Mouse (Mus musculus) neural tube, embryonic 11.5 days (tissue): ENCODE results near the gene Ttll11. TPM values are rescaled to one million over a fixed set of nuclear protein-coding genes. Genes with fewer than 3 reads are reported as not detected.

Experiments used
- ATAC-seq: fragments of 200-750 bp; cut with Nextera tagmentation; 2 replicates; pipeline ENCODE4 v1.8.0; 2017; ENCODE audit warnings: moderate number of reproducible peaks, mild to moderate bottlenecking, moderate TSS enrichment, moderate library complexity; ENCODE audit not compliant: insufficient read depth, low FRiP score, low TSS enrichment
- DNase-seq: peaks from one replicate; pipeline ENCODE4 v3.0.0-alpha.2; 2015; ENCODE audit warnings: low spot score
- H3K27ac ChIP-seq: fragments of 300-500 bp; sonication (generic); 2 replicates; pipeline ENCODE4 v1.5.1; 2014; ENCODE audit warnings: low read depth, mild to moderate bottlenecking, low read length
- H3K27me3 ChIP-seq: fragments of 300-500 bp; sonication (generic); 2 replicates; pipeline ENCODE4 v1.6.1; 2014; ENCODE audit warnings: mild to moderate bottlenecking, low read length, mixed read lengths; ENCODE audit not compliant: control insufficient read depth, insufficient read depth
- H3K36me3 ChIP-seq: fragments of 300-500 bp; sonication (generic); 2 replicates; pipeline ENCODE4 v1.6.1; 2014; ENCODE audit warnings: mild to moderate bottlenecking, low read length, moderate library complexity, mixed read lengths; ENCODE audit not compliant: control insufficient read depth, insufficient read depth
- H3K4me1 ChIP-seq: fragments of 300-500 bp; sonication (generic); 2 replicates; pipeline ENCODE4 v1.6.1; 2014; ENCODE audit warnings: low read length, mixed read lengths; ENCODE audit not compliant: control insufficient read depth, insufficient read depth
- H3K4me2 ChIP-seq: fragments of 300-500 bp; sonication (generic); 2 replicates; pipeline ENCODE4 v1.6.1; 2014; ENCODE audit warnings: low read depth, mild to moderate bottlenecking, moderate library complexity
- H3K4me3 ChIP-seq: fragments of 300-500 bp; sonication (generic); 2 replicates; pipeline ENCODE4 v1.5.1; 2014; ENCODE audit warnings: low read depth, low read length
- H3K9ac ChIP-seq: fragments of 300-500 bp; sonication (generic); 2 replicates; pipeline ENCODE4 v1.6.1; 2014; ENCODE audit warnings: mild to moderate bottlenecking, low read length
- H3K9me3 ChIP-seq: fragments of 300-500 bp; sonication (generic); 2 replicates; pipeline ENCODE4 v1.6.1; 2016; ENCODE audit warnings: low read length; ENCODE audit not compliant: control insufficient read depth
- WGBS: fragments of 180-500 bp; shearing (Covaris S2); extraction: QIAGEN DNeasy Blood & Tissue Kit; methylation state at CpG from one replicate; pipeline ENCODE4 v1.1.7; 2014; 5-methylcytosine and 5-hydroxymethylcytosine counted together
- polyA plus RNA-seq: library from polyadenylated mRNA; unstranded; fragments of >200 nt; fragmentation: Nextera tagmentation; extraction: Ambion mirVana; gene quantifications from 2 replicates; pipeline ENCODE4 v1.2.1, GENCODE M21; 2014

Gene Ttll11
- polyA plus RNA-seq, 1 experiment from 2014 or later: 2.1 TPM

DNA sequence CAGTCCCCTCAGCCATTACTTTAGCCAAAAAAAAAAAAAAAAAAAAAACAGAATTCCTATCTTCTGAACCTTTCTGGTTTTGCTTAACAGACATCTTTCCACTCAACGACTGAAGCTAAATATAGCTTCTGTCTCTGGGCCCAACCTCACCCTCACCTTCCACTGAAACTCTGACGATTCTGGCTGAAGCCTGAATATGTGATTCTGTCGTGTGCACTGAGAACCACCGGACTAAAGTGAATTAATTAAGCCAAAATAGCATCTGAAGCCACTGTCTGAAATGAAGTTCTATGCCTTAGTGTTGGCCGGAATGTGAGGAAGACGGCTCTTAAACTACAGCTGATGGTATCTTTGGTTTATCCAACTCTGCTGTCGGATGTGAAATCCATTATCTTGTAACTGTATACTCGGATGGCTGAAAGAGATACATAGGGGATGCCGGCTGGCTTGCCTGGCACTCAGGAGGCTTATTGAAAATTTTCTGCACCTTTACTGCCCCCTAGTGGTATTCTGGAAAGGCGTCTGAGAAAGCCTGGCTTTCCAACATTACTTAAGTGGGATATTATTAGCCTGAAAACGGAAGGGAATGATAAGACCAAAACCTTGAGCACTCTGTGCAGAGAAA is 73.4 kb downstream of the Ttll11 start:
- DNase-seq (peak; percentile 71), ATAC-seq (peak; percentile 35; the same call in 1 of the 2 replicates)
- WGBS: 28% methylated on average over 11 of the region's 11 CpGs
- Histone ChIP-seq H3K4me1 (no peaks in the 10 kb centered on the region), H3K27me3 (no peaks in the 10 kb centered on the region), H3K27ac (no peak overlapping the region), H3K36me3 (no peaks in the 10 kb centered on the region), H3K9me3 (no peaks in the 10 kb centered on the region), H3K4me3 (no peak overlapping the region), H3K4me2 (no peak overlapping the region), H3K9ac (no peak overlapping the region)

DNA sequence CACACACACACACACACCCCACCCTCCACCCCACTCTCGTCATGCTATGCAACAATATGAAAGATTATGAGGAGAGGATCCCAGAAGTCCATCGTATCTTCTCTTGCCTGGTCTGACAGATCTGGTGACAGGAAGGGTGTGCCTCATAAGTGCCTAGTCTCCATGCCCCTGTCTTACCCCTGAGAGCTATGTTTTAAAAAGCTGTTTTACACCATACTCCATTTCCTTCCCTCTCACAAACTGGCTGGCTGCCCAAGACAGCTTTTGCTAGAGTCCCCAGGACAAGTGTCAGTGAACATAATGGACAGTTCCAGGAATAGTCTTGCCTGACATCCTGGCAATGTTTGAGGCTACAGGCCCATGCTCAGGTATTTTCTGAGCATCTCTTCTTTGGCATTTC is 78.9 kb downstream of the Ttll11 start:
- WGBS: 80% methylated on average over 2 of the region's 2 CpGs
- Histone ChIP-seq H3K27me3 (no peaks in the 10 kb centered on the region), H3K4me3 (no peak overlapping the region), H3K4me1 (no peaks in the 10 kb centered on the region), H3K36me3 (no peaks in the 10 kb centered on the region), H3K4me2 (no peak overlapping the region), H3K27ac (no peak overlapping the region), H3K9ac (no peak overlapping the region), H3K9me3 (no peaks in the 10 kb centered on the region)
- ATAC-seq (no peak), DNase-seq (no peak)

DNA sequence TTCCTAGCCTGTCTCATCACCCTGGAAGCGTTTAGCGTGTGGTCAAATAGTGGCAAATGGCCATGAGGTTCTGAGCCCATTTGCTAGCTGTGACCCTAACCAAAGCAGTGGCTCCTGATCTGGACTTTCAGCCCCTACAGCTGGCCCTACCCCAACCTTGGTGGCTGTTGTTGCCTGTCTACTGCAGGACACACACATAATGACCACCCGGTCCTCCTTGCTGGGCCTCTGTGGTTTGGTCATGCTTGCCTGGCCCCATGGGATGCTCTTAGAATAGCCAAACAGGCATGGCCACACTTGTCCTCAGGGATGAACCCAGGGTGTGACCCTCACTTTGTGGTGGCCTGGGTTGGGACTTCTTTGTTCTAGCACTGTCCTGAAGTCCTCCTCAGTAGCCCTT is 80.0 kb downstream of the Ttll11 start:
- Histone ChIP-seq H3K4me3 (no peak overlapping the region), H3K4me2 (no peak overlapping the region), H3K36me3 (no peaks in the 10 kb centered on the region), H3K4me1 (no peaks in the 10 kb centered on the region), H3K27me3 (no peaks in the 10 kb centered on the region), H3K9me3 (no peaks in the 10 kb centered on the region), H3K27ac (no peak overlapping the region), H3K9ac (no peak overlapping the region)
- ATAC-seq (no peak), DNase-seq (no peak)
- WGBS: 82% methylated on average over 3 of the region's 3 CpGs

DNA sequence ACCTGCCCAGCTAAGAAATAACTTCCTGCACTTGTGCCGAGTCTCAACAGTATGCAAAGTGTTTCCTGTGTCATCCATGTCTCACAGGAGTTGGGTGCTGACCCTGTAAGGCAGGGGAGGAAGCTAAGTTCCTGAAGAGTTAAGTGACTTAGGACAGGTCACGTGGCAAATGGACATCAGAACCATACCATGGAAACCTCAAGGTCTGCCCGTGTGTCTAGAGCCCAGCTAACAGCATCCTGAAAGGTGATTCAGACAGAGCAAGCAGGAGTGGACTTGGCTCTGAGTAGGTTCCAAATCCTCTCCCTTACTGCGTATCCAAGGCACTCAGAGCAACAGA is 80.6 kb downstream of the Ttll11 start:
- Histone ChIP-seq H3K9ac (no peak overlapping the region), H3K27me3 (no peaks in the 10 kb centered on the region), H3K4me2 (no peak overlapping the region), H3K4me1 (no peaks in the 10 kb centered on the region), H3K4me3 (no peak overlapping the region), H3K36me3 (no peaks in the 10 kb centered on the region), H3K9me3 (no peaks in the 10 kb centered on the region), H3K27ac (no peak overlapping the region)
- DNase-seq (no peak), ATAC-seq (no peak)
- WGBS: 81% methylated on average over 4 of the region's 4 CpGs

DNA sequence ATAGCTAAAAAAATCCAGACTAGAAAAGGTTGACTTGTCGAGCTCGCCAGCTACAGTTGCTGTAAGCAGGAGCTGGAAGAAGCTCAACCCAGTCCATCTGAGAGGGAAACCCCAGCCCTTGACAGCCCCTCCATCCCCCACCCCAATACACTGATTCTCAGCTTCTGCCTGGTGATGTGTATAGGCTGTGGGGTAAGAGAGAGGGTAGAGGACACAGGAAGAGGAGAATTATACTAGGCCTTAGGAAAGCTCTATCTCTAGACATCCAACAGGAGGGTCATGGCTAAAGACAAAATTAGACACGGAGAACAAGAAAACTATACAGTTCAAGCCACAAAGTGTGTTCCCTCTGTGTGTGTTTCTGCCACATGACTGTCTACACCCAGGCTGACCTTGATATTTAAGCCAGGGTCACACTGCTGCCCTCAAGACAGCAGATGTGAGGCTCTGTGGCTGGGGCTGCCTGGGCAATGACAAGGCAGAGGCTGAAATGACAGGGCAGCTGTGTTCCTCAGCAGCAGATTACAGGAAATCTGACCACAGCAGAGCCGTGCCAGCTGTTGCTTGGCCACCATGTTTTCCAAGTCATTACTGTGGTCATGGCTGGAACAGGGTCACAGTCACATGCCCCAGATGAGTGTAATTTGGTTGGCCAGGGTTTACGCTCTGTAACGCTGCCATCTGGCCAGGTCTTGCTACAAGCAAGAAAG is 81.1 kb downstream of the Ttll11 start:
- Histone ChIP-seq H3K27me3 (no peaks in the 10 kb centered on the region), H3K27ac (no peak overlapping the region), H3K4me3 (no peak overlapping the region), H3K4me1 (no peaks in the 10 kb centered on the region), H3K4me2 (no peak overlapping the region), H3K9me3 (no peaks in the 10 kb centered on the region), H3K9ac (no peak overlapping the region), H3K36me3 (no peaks in the 10 kb centered on the region)
- 83% methylated on average over 6 of the region's 6 CpGs for WGBS
- DNase-seq (no peak), ATAC-seq (no peak)

DNA sequence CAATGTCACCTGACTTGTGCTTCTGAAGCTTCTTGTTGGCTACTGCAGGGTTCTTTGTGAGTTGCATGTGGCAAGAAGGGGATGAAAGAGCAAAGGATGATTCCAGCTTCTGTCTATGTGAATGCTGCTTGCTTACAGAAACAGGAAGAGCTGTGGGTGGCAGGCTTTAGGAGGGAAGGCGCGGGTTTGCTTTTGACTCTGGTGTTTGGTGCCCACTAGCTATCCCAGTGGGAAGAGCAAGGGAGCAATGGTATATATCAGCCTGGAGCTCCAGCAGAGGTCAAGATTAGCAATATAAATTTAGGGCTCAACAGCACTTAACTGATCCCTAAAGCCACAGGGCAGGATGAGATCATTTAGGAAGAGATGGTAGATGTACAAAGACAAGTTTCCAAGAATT is 82.6 kb downstream of the Ttll11 start:
- H3K4me1 ChIP-seq: no peaks in the 10 kb centered on the region
- H3K27me3 ChIP-seq: no peaks in the 10 kb centered on the region
- H3K9me3 ChIP-seq: no peaks in the 10 kb centered on the region
- no peak overlapping the region for H3K4me2 ChIP-seq
- 79% methylated on average over 2 of the region's 2 CpGs for WGBS
- no peak overlapping the region for H3K4me3 ChIP-seq
- ATAC-seq: no peak
- H3K36me3 ChIP-seq: no peaks in the 10 kb centered on the region
- H3K27ac ChIP-seq: no peak overlapping the region
- DNase-seq: no peak
- no peak overlapping the region for H3K9ac ChIP-seq

DNA sequence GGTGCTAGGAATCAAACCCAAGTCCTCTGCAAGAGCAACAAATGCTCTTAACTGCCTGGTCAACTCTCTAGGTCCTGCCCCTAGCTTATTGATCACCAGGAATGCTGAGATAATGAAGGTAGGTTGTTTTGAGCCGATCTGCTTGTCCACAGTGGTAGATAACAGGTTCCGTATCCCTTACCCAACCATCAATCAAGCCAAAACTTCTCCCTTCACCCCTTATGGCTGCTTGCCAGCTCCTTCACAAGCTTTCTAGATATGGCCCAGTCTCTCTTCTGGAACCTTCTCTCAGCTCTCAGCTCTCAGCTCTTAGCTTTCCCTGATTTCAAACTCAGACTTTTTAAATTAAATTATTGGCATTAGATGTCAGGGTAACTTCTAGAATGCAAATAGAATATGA is 85.2 kb downstream of the Ttll11 start:
- no peak for DNase-seq
- no peak for ATAC-seq

DNA sequence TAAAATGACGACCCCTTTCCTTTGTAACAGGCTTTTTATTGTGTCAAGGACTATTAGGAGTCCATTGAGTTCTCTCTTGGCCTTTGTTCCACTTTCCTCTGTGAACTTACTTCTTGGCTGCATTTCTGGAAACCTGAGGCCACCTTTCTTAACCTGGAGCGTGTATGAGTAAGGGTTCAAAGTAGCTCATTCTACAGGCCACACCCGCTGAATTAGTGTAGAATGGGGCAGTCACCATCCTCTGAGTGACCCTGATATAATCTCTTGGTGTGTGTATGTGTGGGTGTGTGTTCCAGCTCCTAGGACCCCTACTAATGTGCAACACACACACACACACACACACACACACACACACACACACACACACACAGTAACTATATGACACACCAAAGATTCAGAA is 89.1 kb downstream of the Ttll11 start:
- no peak for ATAC-seq
- Histone ChIP-seq H3K4me1 (no peaks in the 10 kb centered on the region), H3K4me3 (no peak overlapping the region), H3K9me3 (no peaks in the 10 kb centered on the region), H3K27me3 (no peaks in the 10 kb centered on the region), H3K9ac (no peak overlapping the region), H3K36me3 (no peaks in the 10 kb centered on the region), H3K4me2 (no peak overlapping the region), H3K27ac (no peak overlapping the region)
- DNase-seq: no peak
- 55% methylated on average over 3 of the region's 3 CpGs for WGBS

More for the DNA sequence above, 85.2 kb downstream of the Ttll11 start:
- Histone ChIP-seq H3K4me3 (no peak overlapping the region), H3K36me3 (no peaks in the 10 kb centered on the region), H3K9me3 (no peaks in the 10 kb centered on the region), H3K27me3 (no peaks in the 10 kb centered on the region), H3K9ac (no peak overlapping the region), H3K4me2 (no peak overlapping the region), H3K4me1 (no peaks in the 10 kb centered on the region), H3K27ac (no peak overlapping the region)
- WGBS: 88% methylated on average over 2 of the region's 2 CpGs

DNA sequence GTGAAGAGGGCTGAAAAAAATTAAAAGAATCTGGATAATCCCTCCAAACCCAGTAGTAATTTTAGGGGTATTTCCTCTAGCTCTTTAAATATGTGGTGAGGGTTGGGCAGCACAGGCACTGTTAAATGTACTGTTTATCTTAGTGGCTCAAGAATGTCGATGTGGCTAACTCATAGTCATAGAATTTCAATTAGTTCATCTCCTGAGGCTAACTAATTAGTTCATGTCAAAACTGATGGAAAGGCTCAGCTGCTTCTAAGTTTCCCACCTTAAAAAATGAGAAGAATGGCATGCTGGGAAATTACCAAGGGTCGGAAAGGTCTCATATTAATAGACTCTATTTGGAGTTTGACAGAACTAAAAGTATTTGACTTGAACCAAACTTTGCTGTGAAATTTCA is 89.9 kb downstream of the Ttll11 start:
- Histone ChIP-seq H3K4me1 (no peaks in the 10 kb centered on the region), H3K4me3 (no peak overlapping the region), H3K4me2 (no peak overlapping the region), H3K9me3 (no peaks in the 10 kb centered on the region), H3K9ac (no peak overlapping the region), H3K27me3 (no peaks in the 10 kb centered on the region), H3K27ac (no peak overlapping the region), H3K36me3 (no peaks in the 10 kb centered on the region)
- WGBS: 75% methylated on average over 2 of the region's 2 CpGs
- DNase-seq (no peak), ATAC-seq (no peak)
